Mouse (Mus musculus): ENCODE data around the gene Sgcb. TPM values are rescaled to one million over a fixed set of nuclear protein-coding genes. Genes with fewer than 3 reads are reported as not detected.

Sgcb gene
- total RNA-seq, 2 experiments from 2014 or later: 75.1 TPM

- intact Hi-C loops (cut with DNase I): loop anchor here (1.0 to 5.0 kb wide), 2 partner anchors 145 to 206 kb away; no protein-coding TSS in a partner anchor
- peak; percentile 18 to 26 for DNase-seq
Measured at GRCm38 (mm10) chr5:73637337-73638107, 10.1 kb downstream of the Sgcb start.

- peak; percentile 72 to 84 for DNase-seq
- intact Hi-C loops (cut with DNase I): loop anchor here (2.0 kb wide), 1 partner anchor 92 kb away; no protein-coding TSS in a partner anchor
Measured at GRCm38 (mm10) chr5:73633141-73633540, 14.4 kb downstream of the Sgcb start.

GRCm38 (mm10) chr5:73632291-73632690, 15.3 kb downstream of the Sgcb start, which contains the start of gene Lrrc66:
Lrrc66 (minus strand) TSS chr5:73632526.
- intact Hi-C loops (cut with DNase I): loop anchor here (2.0 kb wide), 1 partner anchor 91 kb away; no protein-coding TSS in a partner anchor
- DNase-seq: no peak

GRCm38 (mm10) chr5:73631001-73631558, 16.5 kb downstream of the Sgcb start:
- intact Hi-C loops (cut with DNase I): no loop called here
- DNase-seq: no peak

- intact Hi-C loops (cut with DNase I): no loop called here
- peak in 1 of 2 experiments; percentile 20 for DNase-seq
Measured at GRCm38 (mm10) chr5:73630141-73630540, 17.4 kb downstream of the Sgcb start.

- intact Hi-C loops (cut with DNase I): no loop called here
- DNase-seq: no peak
Measured at GRCm38 (mm10) chr5:73627991-73628390, 19.6 kb downstream of the Sgcb start.

GRCm38 (mm10) chr5:73627559-73627958, 20.0 kb downstream of the Sgcb start:
- intact Hi-C loops (cut with DNase I): no loop called here
- no peak for DNase-seq

GRCm38 (mm10) chr5:73626842-73627241, 20.7 kb downstream of the Sgcb start:
- intact Hi-C loops (cut with DNase I): no loop called here
- DNase-seq: no peak

GRCm38 (mm10) chr5:73625505-73625904, 22.1 kb downstream of the Sgcb start:
- no peak for DNase-seq
- intact Hi-C loops (cut with DNase I): no loop called here

GRCm38 (mm10) chr5:73618969-73619368, 28.6 kb downstream of the Sgcb start:
- no peak for DNase-seq
- intact Hi-C loops (cut with DNase I): no loop called here

GRCm38 (mm10) chr5:73615211-73615610, 32.4 kb downstream of the Sgcb start:
- intact Hi-C loops (cut with DNase I): no loop called here

GRCm38 (mm10) chr5:73613296-73613695, 34.3 kb downstream of the Sgcb start:
- intact Hi-C loops (cut with DNase I): no loop called here
- DNase-seq: no peak

More at GRCm38 (mm10) chr5:73615211-73615610, 32.4 kb downstream of the Sgcb start:
- no peak for DNase-seq

GRCm38 (mm10) chr5:73611071-73611470, 36.5 kb downstream of the Sgcb start:
- no peak for DNase-seq

GRCm38 (mm10) chr5:73604964-73605363, 42.6 kb downstream of the Sgcb start:
- intact Hi-C loops (cut with DNase I): no loop called here
- no peak for DNase-seq

More at GRCm38 (mm10) chr5:73611071-73611470, 36.5 kb downstream of the Sgcb start:
- intact Hi-C loops (cut with DNase I): no loop called here

GRCm38 (mm10) chr5:73604542-73604941, 43.0 kb downstream of the Sgcb start:
- intact Hi-C loops (cut with DNase I): no loop called here

GRCm38 (mm10) chr5:73602865-73603264, 44.7 kb downstream of the Sgcb start:
- no peak for DNase-seq
- intact Hi-C loops (cut with DNase I): no loop called here

More at GRCm38 (mm10) chr5:73604542-73604941, 43.0 kb downstream of the Sgcb start:
- DNase-seq: no peak

GRCm38 (mm10) chr5:73601361-73601763, 46.2 kb downstream of the Sgcb start:
- no peak for DNase-seq
- intact Hi-C loops (cut with DNase I): no loop called here

- peak; percentile 42 to 51 for DNase-seq
- intact Hi-C loops (cut with DNase I): no loop called here
Measured at GRCm38 (mm10) chr5:73599991-73600390, 47.6 kb downstream of the Sgcb start.

- intact Hi-C loops (cut with DNase I): no loop called here
- DNase-seq: peak; percentile 14 to 20
Measured at GRCm38 (mm10) chr5:73598943-73599695, 48.5 kb downstream of the Sgcb start.

- intact Hi-C loops (cut with DNase I): no loop called here
- DNase-seq: no peak
Measured at GRCm38 (mm10) chr5:73587119-73587518, 60.5 kb downstream of the Sgcb start.

GRCm38 (mm10) chr5:73586597-73586996, 61.0 kb downstream of the Sgcb start:
- intact Hi-C loops (cut with DNase I): no loop called here
- DNase-seq: no peak

All from heart, postnatal 10 days (tissue).